In the genomic region with DNA sequence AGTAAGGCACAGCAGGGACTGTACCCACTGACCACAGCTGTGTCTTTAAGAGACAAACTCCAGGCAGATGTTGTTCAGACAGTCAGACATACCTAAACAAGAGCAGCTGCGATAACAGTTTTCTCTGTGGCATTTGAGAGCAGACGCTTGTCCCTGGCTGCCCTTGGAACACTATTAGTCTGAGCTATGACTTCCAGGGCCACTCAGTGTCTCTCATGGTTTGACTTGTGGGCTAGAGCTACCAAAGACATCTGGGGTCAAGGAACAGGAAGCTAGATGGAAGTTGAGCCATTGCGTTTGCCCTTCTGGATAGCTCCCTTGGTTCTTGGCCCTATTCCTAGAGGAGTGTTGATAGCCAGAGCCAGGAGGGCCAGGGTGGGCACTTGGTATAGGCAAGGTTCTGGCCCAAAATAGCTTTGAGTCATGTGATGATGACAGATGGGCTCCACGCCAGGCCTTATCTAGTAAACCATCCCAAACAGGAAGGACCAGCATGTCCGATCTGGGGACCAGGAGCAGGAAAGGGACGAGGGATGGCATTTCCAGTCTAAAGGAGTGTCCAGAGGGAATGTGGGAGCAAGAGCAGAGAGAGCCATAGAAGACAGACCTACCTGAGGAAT, we compare ENCODE assay signal across 13 mouse cellular contexts. TPM values are rescaled to one million over a fixed set of nuclear protein-coding genes. Genes with fewer than 3 reads are reported as not detected.
DNase-seq lines count a peak whose midpoint lies in the region; ATAC-seq and TF ChIP-seq lines count a peak whose summit lies in the region.
"Had no signal": no experiment of that assay in that cellular context is flagged by ENCODE, and none has a peak within 500 bp of the region (broad histone marks: within the 10 kb centered on the region; RNA-seq: fewer than 3 reads in every experiment).

No protein-coding gene starts in this region.

- peak overlapping the region; percentile 26; the same call in 1 of the 2 replicates for H3K4me2 ChIP-seq in heart, embryonic 14.5 days (ENCODE audit: low read length)
- H3K4me2 ChIP-seq in kidney, postnatal 0 days (ENCODE audit: low read length), result no peak overlapping the region

- intact Hi-C loops in heart, postnatal 10 days (cut with DNase I), result no loop called here
- intact Hi-C loops in gastrocnemius, postnatal 36 days (cut with DNase I), result no loop called here
- intact Hi-C loops in left cerebral cortex, postnatal 36 days (cut with DNase I), result no loop called here

- H3K27ac ChIP-seq in heart, embryonic 14.5 days (replicated peaks in 1 of 2; ENCODE audit: control insufficient read depth in 1 of 2, insufficient read depth in 1 of 2, low read depth in 2 of 2, low read length in 2 of 2), result peak overlapping the region; percentile 28 to 69; a peak in 3 of 4 replicates
- peak overlapping the region; percentile 32; the same call in 1 of the 2 replicates for H3K27ac ChIP-seq in kidney, postnatal 0 days

- H3K4me3 ChIP-seq in heart, embryonic 14.5 days (ENCODE audit: control insufficient read depth in 1 of 2, insufficient read depth in 1 of 2, low read depth in 1 of 2, low read length in 2 of 2), result no peak overlapping the region
- no peak overlapping the region for H3K4me3 ChIP-seq in kidney, postnatal 0 days (replicated peaks; ENCODE audit: low read depth, low read length)
- H3K4me3 ChIP-seq: myocyte had no signal

- 6% methylated on average over 6 of the region's 6 CpGs for WGBS in heart, embryonic 14.5 days
- 60% methylated on average over 6 of the region's 6 CpGs for WGBS in kidney, postnatal 0 days

- TF ChIP-seq CTCF in kidney, postnatal 0 days (IDR thresholded peaks at IDR 0.05; ENCODE audit: low read depth), result no peak

- no peak overlapping the region for H3K9ac ChIP-seq in heart, embryonic 14.5 days (ENCODE audit: low read length)
- H3K9ac ChIP-seq in kidney, postnatal 0 days (ENCODE audit: low read depth, low read length), result no peak overlapping the region

- H3K36me3 ChIP-seq in heart, embryonic 14.5 days (ENCODE audit: control insufficient read depth, insufficient read depth, low read length), result no peaks in the 10 kb centered on the region
- H3K36me3 ChIP-seq in kidney, postnatal 0 days (ENCODE audit: insufficient read depth, low read length), result no peaks in the 10 kb centered on the region

- no peak for ATAC-seq in heart, embryonic 14.5 days (ENCODE audit: insufficient number of reproducible peaks, insufficient read depth, low FRiP score, low read depth)
- no peak for ATAC-seq in kidney, postnatal 0 days (replicated peaks; ENCODE audit: low FRiP score, low read depth)
- ATAC-seq: intestine, postnatal 0 days had no signal

- no peaks in the 10 kb centered on the region for H3K9me3 ChIP-seq in heart, embryonic 14.5 days (ENCODE audit: control insufficient read depth, low read length)
- H3K9me3 ChIP-seq in kidney, postnatal 0 days (replicated peaks; ENCODE audit: low read length), result no peaks in the 10 kb centered on the region

- H3K4me1 ChIP-seq in heart, embryonic 14.5 days (ENCODE audit: control insufficient read depth in 2 of 2, insufficient read depth in 2 of 2, low read length in 2 of 2), result peaks cover 31 to 50% of the 10 kb centered on the region in 2 experiments
- peaks cover 43% of the 10 kb centered on the region for H3K4me1 ChIP-seq in kidney, postnatal 0 days (replicated peaks; ENCODE audit: insufficient read depth, low read length)

- DNase-seq in heart, postnatal 10 days, result no peak
- DNase-seq in adrenal gland, postnatal 36 days, result peak; percentile 75 to 78
- no peak for DNase-seq in kidney, postnatal 0 days (ENCODE audit: low spot score)
- DNase-seq in lung, postnatal 25 days (ENCODE audit: low spot score), result peak; percentile 91
- no peak for DNase-seq in gastrocnemius, postnatal 36 days
- DNase-seq in left cerebral cortex, postnatal 36 days (ENCODE audit: low spot score in 2 of 2), result no peak
- no peak for DNase-seq in urinary bladder, postnatal 25 days (ENCODE audit: low spot score)
- DNase-seq: left cerebral cortex, postnatal 4 days had no signal

- H3K27me3 ChIP-seq in heart, embryonic 14.5 days (ENCODE audit: control insufficient read depth, insufficient read depth, low read length), result no peaks in the 10 kb centered on the region
- H3K27me3 ChIP-seq in kidney, postnatal 0 days (ENCODE audit: insufficient read depth, low read length), result no peaks in the 10 kb centered on the region

RNA-seq across cellular contexts. Expression of a gene that starts 2.8 kb away (rescaled TPM):
- polyA plus RNA-seq in heart, embryonic 14.5 days (2014; fragmentation: Nextera tagmentation; extraction: Ambion mirVana), result 9.4 TPM in 2 replicates
- total RNA-seq in heart, postnatal 10 days (2021), result 10 to 100 TPM; 14.3 to 14.6 TPM
- total RNA-seq in adrenal gland, postnatal 36 days (2021), result 10 to 100 TPM; 38.0 to 56.7 TPM
- polyA plus RNA-seq in kidney, postnatal 0 days (2015; fragmentation: Nextera tagmentation; extraction: Ambion mirVana), result 24.4 and 26.1 TPM in 2 replicates
- 1 to 10 TPM; 3.2 to 4.0 TPM for total RNA-seq in gastrocnemius, postnatal 36 days (2021)
- 10 to 100 TPM; 15.2 to 16.2 TPM for total RNA-seq in left cerebral cortex, postnatal 36 days (2021)
- total RNA-seq: megakaryocyte progenitor cell, adult 5-6 weeks had no signal

RNA-seq across cellular contexts. Expression of a gene that starts 38.2 kb away (rescaled TPM):
- 112 and 113 TPM in 2 replicates for polyA plus RNA-seq in heart, embryonic 14.5 days (2014; fragmentation: Nextera tagmentation; extraction: Ambion mirVana)
- 100 to 1,000 TPM; 261 to 278 TPM for total RNA-seq in heart, postnatal 10 days (2021)
- 100 to 1,000 TPM in 1 of 2 experiments, 10 to 100 TPM in 1; 70.0 to 103 TPM for total RNA-seq in adrenal gland, postnatal 36 days (2021)
- 94.5 and 94.7 TPM in 2 replicates for polyA plus RNA-seq in kidney, postnatal 0 days (2015; fragmentation: Nextera tagmentation; extraction: Ambion mirVana)
- 100 to 1,000 TPM; 370 to 480 TPM for total RNA-seq in gastrocnemius, postnatal 36 days (2021)
- total RNA-seq in left cerebral cortex, postnatal 36 days (2021), result 100 to 1,000 TPM; 104 to 110 TPM

RNA-seq across cellular contexts. Expression of a gene that starts 40.6 kb away (rescaled TPM):
- not detected in 2 replicates for polyA plus RNA-seq in heart, embryonic 14.5 days (2014; fragmentation: Nextera tagmentation; extraction: Ambion mirVana)
- not detected for total RNA-seq in heart, postnatal 10 days (2021)
- total RNA-seq in adrenal gland, postnatal 36 days (2021), result not detected
- 0.45 and 0.62 TPM in 2 replicates for polyA plus RNA-seq in kidney, postnatal 0 days (2015; fragmentation: Nextera tagmentation; extraction: Ambion mirVana)
- total RNA-seq in gastrocnemius, postnatal 36 days (2021), result not detected
- not detected for total RNA-seq in left cerebral cortex, postnatal 36 days (2021)
- total RNA-seq: left cerebral cortex, postnatal 4 days; megakaryocyte progenitor cell, adult 5-6 weeks had no signal
- polyA plus RNA-seq: cortical plate, adult 2 months had no signal

Comparison
In these comparisons a context has a peak if more than half of its experiments do, and no peak if none do; other contexts are left out.
1. DNase-seq: peak in adrenal gland, postnatal 36 days (2 of 2) and lung, postnatal 25 days (single experiment); none in heart, postnatal 10 days (0 of 2), kidney, postnatal 0 days (single experiment), gastrocnemius, postnatal 36 days (0 of 2), left cerebral cortex, postnatal 36 days (0 of 2) and urinary bladder, postnatal 25 days (single experiment).